Mouse (Mus musculus): Measurements from ENCODE around the gene Tepsin.

DNA sequence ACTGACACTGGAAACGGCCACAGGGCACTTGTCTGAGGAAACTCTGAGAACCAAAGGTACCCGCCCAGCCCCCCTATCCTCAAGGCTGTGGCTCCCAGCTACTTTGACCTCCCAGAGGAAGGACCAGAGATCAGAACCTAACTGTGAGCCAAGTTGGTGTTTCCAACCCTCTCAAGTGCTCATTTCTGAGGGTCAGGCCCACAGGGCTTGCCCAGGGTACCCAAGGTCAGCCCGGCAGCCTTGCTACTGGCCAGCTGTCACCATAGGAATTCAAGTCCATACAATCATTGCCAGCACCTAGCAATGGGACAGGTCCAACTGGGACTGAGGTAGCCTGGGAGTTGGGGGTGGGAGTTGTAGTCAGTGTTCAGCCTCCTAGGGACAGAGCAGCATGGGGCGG, 7.9 kb downstream of the Tepsin start:
- TF ChIP-seq CTCF (IDR thresholded peaks at IDR 0.05; ENCODE audit: borderline replicate concordance, control insufficient read depth, extremely low read depth, insufficient read depth, low read length, poor library complexity): no peak
- no peak for TF ChIP-seq POLR2A (IDR thresholded peaks at IDR 0.05; ENCODE audit: control insufficient read depth, extremely low read depth, insufficient read depth, low read length, poor library complexity)
